In the genomic region with DNA sequence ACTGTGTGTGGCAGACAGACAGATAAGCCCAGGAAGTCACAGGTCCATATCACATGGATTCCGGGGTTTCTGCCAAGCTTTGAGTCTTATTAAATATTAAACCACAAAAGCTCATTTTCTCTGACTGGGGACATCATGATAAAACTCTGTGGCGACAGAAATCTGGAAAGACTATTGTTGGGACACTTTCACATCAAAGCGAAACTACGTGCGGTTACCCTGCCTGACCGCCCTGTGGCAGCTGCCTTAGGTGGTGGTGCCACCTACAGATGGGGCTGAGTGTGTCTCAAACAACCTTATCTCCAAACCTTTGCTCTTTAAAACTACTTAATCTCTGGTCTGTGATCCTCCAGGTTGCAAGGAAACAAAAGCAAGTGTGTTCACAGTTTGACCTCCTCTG, we compare ENCODE assay signal across 7 mouse cellular contexts.
A peak's percentile ranks its signal among the peaks of the same experiment; 100 is the strongest.
DNase-seq lines count a peak whose midpoint lies in the region; ATAC-seq lines count a peak whose summit lies in the region.

No protein-coding gene starts in this region.

- H3K4me3 ChIP-seq in heart, embryonic 14.5 days (ENCODE audit: control insufficient read depth in 1 of 2, insufficient read depth in 1 of 2, low read depth in 1 of 2, low read length in 2 of 2): peak overlapping the region; percentile 27 to 28; a peak in 3 of 4 replicates
- H3K4me3 ChIP-seq in liver, embryonic 13.5 days (replicated peaks): 0 out of 2 replicates have a peak overlapping the region, but pooled peaks have one; percentile 18

- peak overlapping the region; percentile 3; the same call in 1 of the 2 replicates for H3K9ac ChIP-seq in heart, embryonic 14.5 days (ENCODE audit: low read length)
- no peak overlapping the region for H3K9ac ChIP-seq in liver, embryonic 13.5 days

- WGBS in heart, embryonic 14.5 days: 10% methylated on average over 6 of the region's 6 CpGs
- 27% methylated on average over 6 of the region's 6 CpGs for WGBS in liver, embryonic 13.5 days (ENCODE audit: insufficient replicate concordance)

- peaks cover 17 to 18% of the 10 kb centered on the region in 2 experiments for H3K4me1 ChIP-seq in heart, embryonic 14.5 days (ENCODE audit: control insufficient read depth in 2 of 2, insufficient read depth in 2 of 2, low read length in 2 of 2)
- H3K4me1 ChIP-seq in liver, embryonic 13.5 days (replicated peaks): no peaks in the 10 kb centered on the region

- peak; percentile 54; the same call in 1 of the 2 replicates for ATAC-seq in heart, embryonic 14.5 days (ENCODE audit: insufficient number of reproducible peaks, insufficient read depth, low FRiP score, low read depth)
- ATAC-seq in liver, embryonic 13.5 days (ENCODE audit: low read depth): no peak

- DNase-seq in urinary bladder, postnatal 36 days (ENCODE audit: low spot score in 2 of 2): peak; percentile 16 to 53
- no peak for DNase-seq in urinary bladder, adult 2 months (ENCODE audit: low spot score)
- peak; percentile 5 for DNase-seq in c-Kit-positive CD71-positive TER-119-negative erythroid progenitor cells, embryonic 14.5 days (ENCODE audit: low read depth)
- no peak for DNase-seq in liver, embryonic 13.5 days
- DNase-seq in splenic B cell, adult 2 months (ENCODE audit: low read depth, low spot score): peak; percentile 51
- no peak for DNase-seq in embryo, embryonic 10.5 days (ENCODE audit: low spot score)

- no peaks in the 10 kb centered on the region for H3K27me3 ChIP-seq in heart, embryonic 14.5 days (ENCODE audit: control insufficient read depth, insufficient read depth, low read length)
- no peaks in the 10 kb centered on the region for H3K27me3 ChIP-seq in liver, embryonic 13.5 days
- no peaks in the 10 kb centered on the region for H3K27me3 ChIP-seq in splenic B cell, adult 2 months (ENCODE audit: control insufficient read depth, insufficient read depth, low read length, poor library complexity, severe bottlenecking)

- H3K36me3 ChIP-seq in heart, embryonic 14.5 days (ENCODE audit: control insufficient read depth, insufficient read depth, low read length): no peaks in the 10 kb centered on the region
- H3K36me3 ChIP-seq in liver, embryonic 13.5 days: no peaks in the 10 kb centered on the region
- H3K36me3 ChIP-seq in splenic B cell, adult 2 months (ENCODE audit: control insufficient read depth, insufficient read depth, low read length, poor library complexity, severe bottlenecking): no peaks in the 10 kb centered on the region

- peak overlapping the region; percentile 56 for H3K4me2 ChIP-seq in heart, embryonic 14.5 days (ENCODE audit: low read length)
- 0 out of 2 replicates have a peak overlapping the region, but pooled peaks have one; percentile 14 for H3K4me2 ChIP-seq in liver, embryonic 13.5 days

- no peaks in the 10 kb centered on the region for H3K9me3 ChIP-seq in heart, embryonic 14.5 days (ENCODE audit: control insufficient read depth, low read length)
- no peaks in the 10 kb centered on the region for H3K9me3 ChIP-seq in liver, embryonic 13.5 days (replicated peaks)

- peak overlapping the region; percentile 68 to 73 for H3K27ac ChIP-seq in heart, embryonic 14.5 days (replicated peaks in 1 of 2; ENCODE audit: control insufficient read depth in 1 of 2, insufficient read depth in 1 of 2, low read depth in 2 of 2, low read length in 2 of 2)
- no peak overlapping the region for H3K27ac ChIP-seq in liver, embryonic 13.5 days

Comparison
In these comparisons a context has a peak if more than half of its experiments do, and no peak if none do; other contexts are left out.
1. DNase-seq: peak in urinary bladder, postnatal 36 days (2 of 2), c-Kit-positive CD71-positive TER-119-negative erythroid progenitor cells, embryonic 14.5 days (single experiment) and splenic B cell, adult 2 months (single experiment); none in urinary bladder, adult 2 months (single experiment), liver, embryonic 13.5 days (single experiment) and embryo, embryonic 10.5 days (single experiment).